Mouse (Mus musculus) left cerebral cortex, postnatal 14 days (tissue): ENCODE results near the gene Entpd7. TPM values are rescaled to one million over a fixed set of nuclear protein-coding genes. Genes with fewer than 3 reads are reported as not detected.
A peak's percentile ranks its signal among the peaks of the same experiment; 100 is the strongest.

Experiments
- DNase-seq, 2 experiments: peaks; one replicate each; pipeline ENCODE4 v3.0.0; 2021 to 2022; ENCODE audit warnings: low spot score in 2 of 2, mixed read lengths in 1 of 2
- intact Hi-C: fragments of 180-260 bp; cut with DNase I; formaldehyde crosslinking; loops from one replicate; pipeline ENCODE4 v1.15.1; 2025
- long read RNA-seq, 2 experiments: library from polyadenylated mRNA; stranded (forward); transcript quantifications; one replicate each; pipeline ENCODE4 v2.0.0; 2021
- total RNA-seq, 2 experiments: library from RNA; stranded (reverse); gene quantifications; 2 replicates each; pipeline ENCODE4 v1.2.3; 2021

Gene Entpd7
- total RNA-seq = 10 to 100 TPM; 24.0 to 25.6 TPM
- long read RNA-seq, experiment 1, full-length matches to known transcripts = 1 of 4 reads
- long read RNA-seq, experiment 1, partial matches to known transcripts = 0 of 4 reads
- long read RNA-seq, experiment 1, other reads (novel, unspliced or antisense) = 3 of 4 reads
- long read RNA-seq, experiment 2, full-length matches to known transcripts = 4 of 8 reads
- long read RNA-seq, experiment 2, partial matches to known transcripts = 0 of 8 reads
- long read RNA-seq, experiment 2, other reads (novel, unspliced or antisense) = 4 of 8 reads

DNA sequence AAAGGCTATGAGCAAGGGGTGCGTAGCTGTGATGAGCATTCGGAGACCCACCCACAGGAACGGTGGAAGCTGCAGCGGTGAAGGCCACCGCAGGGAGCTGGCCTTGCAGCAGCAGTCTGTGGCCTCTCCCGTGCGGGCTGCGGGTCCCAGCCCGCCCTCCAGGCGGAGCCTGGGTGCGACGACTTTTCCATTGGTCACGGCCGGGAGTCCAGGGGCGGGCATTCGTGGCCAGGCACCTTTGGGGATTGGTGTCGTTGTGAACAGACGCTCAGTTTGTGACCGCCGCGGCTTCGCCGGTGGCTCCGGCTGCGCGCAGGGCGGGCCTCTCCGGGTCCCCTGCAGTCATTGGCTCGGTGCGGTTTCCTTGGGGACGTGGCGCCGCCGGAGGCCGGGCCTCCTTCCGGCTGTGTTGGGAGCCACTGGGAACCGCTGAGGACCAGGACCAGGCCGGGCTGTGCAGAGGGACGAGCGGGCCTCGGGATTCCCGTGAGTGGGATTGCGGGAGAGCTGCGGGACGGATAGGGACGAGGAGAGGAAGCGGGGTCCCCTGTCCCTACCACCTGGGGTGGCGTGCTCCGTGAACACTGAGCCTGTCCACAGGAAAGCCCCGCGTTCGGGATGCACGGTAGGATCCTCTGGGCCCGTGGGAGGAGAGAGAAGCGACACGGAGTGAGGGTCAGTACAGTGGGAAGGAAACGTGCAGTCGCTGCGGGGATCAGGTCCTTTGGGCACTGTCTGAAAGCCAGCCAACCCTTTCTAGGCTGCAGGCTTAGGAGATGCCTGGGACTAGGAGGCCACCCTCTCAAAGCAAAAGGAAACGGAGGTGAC is at the start of gene Entpd7:
Gene Entpd7, plus strand, starts transcription at position 254 of the 828 bp plus-strand sequence.
- peak; percentile 98 for DNase-seq
- intact Hi-C loops = no loop called here

DNA sequence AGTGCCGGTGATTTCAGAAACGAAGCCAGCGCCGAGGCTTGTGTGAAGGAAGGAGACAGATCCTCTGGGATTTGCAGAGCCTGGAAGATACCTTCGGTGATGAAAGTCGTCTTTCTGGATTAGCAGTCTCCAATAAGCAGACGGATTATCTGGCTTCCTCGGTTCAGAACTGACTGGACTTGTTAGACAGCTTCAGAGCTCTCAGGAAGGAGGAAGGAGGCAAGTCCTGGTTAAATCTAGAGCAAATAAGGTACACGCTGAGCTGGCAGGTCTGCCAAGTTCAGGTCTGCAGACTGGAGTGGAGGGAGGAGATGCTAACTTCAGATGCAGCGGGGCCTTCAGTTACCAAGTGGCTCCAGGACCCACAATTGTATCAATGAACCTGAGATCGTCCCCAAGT is 47.6 kb upstream of the Entpd7 start:
- intact Hi-C loops = no loop called here
- DNase-seq = no peak

DNA sequence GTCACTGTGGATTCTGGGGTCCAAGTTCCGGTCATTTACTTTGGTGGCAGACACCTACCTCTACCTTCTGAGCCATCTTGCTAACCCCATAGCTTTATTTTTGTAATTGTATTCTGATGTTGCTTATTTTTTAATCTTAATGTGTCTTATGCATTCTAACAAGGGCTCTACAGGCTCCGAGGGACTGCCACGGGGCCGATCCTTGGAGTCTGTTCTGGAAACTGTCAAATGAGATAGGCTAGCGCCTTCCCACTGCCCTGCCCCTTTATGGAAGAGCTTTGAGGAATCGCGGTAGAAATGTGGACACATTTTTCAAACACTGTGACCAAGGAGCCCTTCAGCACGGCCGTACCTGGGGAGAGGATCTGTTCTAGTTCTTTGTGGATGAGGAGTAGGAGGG is 46.6 kb upstream of the Entpd7 start:
- DNase-seq = no peak
- intact Hi-C loops = no loop called here

DNA sequence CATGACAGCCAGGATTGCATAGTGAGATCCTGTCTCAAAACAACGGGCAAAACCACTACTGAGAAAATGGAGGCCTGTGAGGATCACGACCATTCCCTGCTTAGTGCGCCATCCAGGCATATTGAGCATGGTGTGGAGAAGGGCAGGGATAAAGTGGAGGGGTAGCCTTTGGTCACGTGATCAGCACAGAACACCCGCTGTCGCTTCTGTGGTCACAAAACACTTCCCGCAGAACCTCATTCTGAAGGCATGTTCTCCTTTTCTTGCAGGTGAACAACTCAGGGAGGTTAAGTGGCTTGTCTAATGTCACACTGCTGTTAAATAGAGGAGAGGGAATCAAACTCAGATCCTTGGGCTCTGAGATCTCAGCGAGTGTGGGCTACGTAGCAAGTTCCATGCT is 44.0 kb upstream of the Entpd7 start:
- no peak for DNase-seq
- intact Hi-C loops = no loop called here

DNA sequence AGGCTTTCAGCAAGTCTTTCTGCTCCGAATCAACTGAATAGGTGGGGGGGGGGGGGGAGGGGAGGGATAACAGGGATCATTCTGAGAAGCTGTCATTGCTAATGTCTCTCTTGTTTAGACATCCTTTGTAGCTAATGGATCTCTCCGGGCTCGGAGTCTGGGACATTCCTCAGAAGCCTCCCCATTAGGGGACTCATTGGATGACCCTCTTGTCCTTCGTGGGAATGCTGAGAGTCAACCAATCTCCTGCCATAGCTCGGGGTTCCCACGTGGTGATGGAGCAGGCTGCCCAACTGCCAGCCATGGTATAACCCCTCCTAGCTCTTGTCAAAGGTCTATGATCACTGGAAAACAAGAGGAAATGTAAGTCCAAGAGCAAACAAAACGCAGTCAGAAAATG is 42.6 kb upstream of the Entpd7 start:
- no peak for DNase-seq

DNA sequence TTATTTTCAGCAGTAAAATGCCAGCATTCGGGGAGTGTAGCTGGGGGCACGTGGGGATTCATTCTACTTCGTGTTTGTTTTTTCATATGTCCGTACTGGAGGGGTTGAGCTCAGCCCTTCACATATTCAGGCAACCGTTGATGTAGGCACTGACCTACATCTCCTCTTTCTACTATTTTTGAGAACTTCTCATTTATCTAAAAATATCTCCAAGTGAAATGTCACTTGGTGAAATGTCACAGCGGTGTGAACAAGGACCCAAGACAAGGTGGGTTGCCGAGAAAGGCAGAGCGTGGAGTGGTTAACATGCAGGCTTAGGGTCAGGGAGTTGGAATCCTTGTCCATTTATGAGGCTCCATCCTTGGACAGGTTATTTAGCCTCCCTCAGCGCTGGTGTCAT is 42.2 kb upstream of the Entpd7 start:
- intact Hi-C loops = no loop called here
- DNase-seq = no peak

More for the DNA sequence above, 42.6 kb upstream of the Entpd7 start:
- intact Hi-C loops = no loop called here

DNA sequence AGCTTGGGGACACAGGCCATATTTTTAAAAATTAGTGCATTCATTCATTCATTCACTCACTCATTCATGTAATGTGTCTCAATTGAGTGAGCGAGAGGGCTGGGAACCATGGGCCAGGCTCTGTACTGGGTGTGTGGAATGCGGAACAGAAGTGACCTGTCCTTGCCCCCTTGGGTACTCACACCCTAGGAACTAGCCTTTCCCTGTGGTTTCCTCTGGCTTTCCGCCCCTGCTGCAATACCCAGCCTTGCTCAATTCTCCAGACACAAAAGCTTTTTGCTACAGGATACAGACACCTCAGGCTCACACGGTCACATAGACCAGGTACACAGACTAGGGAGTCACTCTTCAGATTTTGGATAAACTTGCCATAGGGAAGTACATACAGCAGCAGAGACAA is 41.1 kb upstream of the Entpd7 start:
- DNase-seq = no peak
- intact Hi-C loops = no loop called here

DNA sequence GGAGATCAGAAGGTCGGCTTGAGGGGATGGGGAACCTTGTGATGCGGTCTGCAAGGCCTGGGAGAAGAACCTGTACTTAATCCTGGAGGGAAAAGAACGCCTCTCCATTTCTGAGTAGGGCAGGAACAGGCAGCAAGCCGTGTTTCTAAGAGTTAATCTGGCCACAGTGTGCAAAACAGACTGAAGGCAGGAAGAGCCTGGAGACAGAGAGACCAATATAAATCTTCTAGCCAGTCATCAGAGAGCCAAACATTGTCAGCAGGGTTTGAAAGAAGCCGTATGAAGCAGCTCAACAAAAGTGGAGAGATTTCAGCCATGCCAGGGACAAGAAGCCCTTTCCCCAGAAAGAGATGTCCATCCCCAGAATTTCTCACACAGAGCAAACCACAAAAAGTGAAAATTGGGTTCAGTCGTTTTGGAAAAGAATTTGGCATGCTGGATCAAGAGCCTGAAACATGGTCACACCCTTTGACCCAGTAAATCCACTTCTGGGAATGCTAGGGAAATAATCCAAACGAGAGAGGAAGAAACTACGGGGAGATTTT is 38.2 kb upstream of the Entpd7 start:
- no peak for DNase-seq
- intact Hi-C loops = no loop called here

DNA sequence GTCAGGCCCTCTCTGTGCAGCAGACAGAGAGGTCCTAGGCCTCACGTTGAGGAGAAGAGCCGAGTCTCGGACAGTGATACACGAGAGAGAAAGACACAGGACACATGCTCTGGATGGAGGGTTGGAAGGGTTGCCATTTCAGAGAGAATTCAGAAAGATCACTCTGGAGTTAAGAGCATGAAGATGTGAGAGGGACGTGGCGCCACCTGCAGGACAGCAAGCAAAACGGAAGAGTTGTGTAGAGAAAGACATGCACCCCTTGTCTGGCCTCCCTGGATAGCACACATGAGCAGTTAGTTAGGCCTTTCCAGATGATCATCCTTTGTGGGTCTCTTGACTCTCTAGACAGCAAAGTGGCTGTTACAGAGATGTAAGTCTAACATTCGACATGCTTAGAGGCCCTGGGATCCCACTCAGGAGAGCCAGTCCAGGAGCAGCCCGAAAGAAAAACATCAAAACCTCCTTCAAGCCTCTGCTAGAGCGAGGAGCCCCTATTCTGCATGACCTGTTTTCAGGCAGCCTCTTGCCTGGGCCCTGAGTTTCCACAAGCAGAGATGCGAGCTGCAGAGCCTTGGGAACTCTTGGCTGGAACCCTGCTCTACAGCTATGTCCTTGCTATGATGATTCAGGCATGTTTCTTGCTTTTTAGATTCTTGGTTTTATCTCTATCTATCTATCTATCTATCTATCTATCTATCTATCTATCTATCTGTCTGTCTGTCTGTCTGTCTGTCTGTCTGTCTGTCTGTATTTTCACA is 33.6 kb upstream of the Entpd7 start:
- DNase-seq = peak; percentile 69 to 81
- intact Hi-C loops = no loop called here

DNA sequence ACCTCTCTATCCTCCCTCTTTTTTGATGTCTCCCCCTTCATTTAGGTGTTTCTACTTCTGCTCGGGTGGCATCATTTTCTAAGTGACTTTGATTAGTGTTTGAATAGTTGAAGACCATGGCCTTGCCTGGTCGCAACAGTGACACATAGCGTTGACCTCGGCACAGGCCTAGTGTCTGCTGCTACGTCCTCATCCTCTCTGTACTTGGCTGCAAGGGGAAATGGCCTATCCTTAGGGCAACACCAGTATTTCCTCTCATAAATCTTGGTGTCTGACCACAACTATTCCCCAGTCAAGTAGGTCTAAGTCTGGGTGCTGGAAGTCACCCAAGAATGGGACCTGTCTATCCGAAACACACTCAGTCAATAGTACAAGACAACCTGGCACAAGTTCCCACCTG is 29.8 kb upstream of the Entpd7 start:
- intact Hi-C loops = no loop called here
- no peak for DNase-seq

DNA sequence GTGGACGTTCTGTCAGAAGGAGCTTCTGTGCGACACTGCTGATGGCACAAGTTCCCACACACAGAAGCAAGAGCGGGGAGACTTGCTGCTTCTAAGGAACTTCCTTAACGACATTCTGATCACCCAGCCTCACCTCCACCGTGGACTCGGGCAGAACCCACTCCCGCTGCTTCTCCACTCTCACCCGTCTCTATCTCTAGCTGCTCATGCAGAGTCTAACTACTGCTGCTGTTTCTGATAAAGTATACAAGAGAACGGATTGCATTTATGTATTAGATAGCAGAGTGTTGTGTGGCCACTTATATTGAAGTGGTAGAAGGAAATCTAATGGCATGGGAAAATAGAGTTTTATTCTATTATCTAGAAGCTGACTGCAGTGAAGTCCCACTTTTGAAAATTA is 28.7 kb upstream of the Entpd7 start:
- intact Hi-C loops = no loop called here
- no peak for DNase-seq

DNA sequence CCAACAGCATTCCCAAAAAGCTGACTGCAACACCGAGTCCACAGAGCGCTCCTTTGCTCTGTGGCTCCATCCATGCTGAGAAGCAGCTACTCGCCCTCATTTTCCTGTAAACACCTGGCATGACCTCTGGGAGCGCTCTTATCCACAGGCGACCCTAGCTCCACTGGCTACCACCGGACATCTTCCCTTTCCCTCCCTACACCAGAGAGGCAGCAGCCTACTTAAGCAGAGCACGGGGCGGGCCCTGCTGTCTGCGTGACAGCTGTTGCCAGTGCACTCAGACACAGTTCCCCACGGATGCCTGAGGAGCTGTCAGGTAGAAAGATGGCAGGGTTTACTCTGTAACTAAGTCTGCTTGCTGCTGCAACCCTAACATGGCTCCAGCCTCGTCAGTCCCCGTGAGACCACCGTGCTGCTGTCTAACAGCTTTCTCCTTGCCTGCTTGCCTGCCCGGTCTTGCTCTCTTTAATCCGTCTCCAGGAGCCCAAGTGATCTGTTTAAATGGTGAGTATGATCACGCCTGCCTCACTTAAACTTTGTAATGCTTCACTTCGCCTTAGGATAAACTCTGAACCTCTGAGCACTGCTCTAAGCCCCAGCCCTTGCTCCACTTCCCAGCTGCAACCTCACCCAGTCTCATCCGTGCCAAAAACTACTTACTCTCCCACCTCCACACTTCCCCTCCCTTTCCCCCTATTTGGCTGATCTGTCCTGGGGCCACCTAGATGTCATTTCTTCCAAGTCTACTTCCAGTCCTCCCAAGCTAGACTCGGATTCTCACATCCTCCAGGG is 27.1 kb upstream of the Entpd7 start:
- no peak for DNase-seq
- intact Hi-C loops = no loop called here

DNA sequence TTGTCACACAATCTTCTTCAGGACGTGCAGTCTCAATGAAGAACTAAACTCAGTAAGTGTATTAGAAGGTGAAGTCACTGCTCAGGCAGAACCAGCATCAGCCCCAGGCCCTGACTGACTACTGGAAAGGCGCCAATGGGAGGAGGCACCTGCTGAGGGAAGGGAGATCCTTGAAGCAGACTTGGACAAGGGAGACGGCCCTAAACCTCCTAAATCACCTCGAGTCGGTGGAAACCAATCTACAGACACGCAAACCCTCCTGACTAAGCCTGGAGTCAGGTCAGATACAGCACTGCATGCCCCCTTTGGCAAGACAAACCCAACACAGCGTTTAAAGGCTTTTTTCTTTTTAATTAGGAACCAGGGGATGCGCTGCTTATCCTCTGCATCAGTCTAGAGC is 26.0 kb upstream of the Entpd7 start:
- no peak for DNase-seq
- intact Hi-C loops = no loop called here

DNA sequence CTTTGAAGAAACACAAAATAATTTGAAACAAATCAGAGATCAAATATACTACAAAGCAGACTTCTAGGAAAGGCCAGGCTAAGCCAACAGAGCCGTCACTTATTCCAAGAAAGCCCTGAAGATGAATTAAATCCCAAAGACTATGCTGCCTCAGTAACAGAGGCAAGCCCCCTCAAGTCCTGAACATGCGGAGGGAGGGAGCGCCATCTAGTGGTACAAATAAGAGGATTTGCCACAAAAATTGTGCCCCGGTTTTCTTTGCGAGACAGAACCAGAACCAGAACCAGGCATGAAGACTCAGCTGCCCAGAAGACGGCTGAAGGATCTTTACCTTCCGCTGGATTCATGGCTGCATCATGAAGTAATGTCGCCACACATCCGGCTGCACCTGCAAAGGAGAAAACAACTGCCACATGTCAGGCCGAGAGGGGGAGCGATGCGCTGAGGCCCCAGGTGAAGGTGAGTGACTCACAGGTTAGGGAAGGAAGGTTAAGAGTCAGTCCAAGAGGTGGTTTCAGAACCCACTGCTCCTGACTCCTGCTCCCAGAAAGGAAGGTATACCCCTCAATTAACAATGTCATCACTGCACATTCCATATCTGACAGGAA is 23.9 kb upstream of the Entpd7 start:
- intact Hi-C loops = loop anchor here (2.0 to 5.0 kb wide), 2 partner anchors 33 to 135 kb away; no protein-coding TSS in a partner anchor
- DNase-seq = peak; percentile 65 to 69

DNA sequence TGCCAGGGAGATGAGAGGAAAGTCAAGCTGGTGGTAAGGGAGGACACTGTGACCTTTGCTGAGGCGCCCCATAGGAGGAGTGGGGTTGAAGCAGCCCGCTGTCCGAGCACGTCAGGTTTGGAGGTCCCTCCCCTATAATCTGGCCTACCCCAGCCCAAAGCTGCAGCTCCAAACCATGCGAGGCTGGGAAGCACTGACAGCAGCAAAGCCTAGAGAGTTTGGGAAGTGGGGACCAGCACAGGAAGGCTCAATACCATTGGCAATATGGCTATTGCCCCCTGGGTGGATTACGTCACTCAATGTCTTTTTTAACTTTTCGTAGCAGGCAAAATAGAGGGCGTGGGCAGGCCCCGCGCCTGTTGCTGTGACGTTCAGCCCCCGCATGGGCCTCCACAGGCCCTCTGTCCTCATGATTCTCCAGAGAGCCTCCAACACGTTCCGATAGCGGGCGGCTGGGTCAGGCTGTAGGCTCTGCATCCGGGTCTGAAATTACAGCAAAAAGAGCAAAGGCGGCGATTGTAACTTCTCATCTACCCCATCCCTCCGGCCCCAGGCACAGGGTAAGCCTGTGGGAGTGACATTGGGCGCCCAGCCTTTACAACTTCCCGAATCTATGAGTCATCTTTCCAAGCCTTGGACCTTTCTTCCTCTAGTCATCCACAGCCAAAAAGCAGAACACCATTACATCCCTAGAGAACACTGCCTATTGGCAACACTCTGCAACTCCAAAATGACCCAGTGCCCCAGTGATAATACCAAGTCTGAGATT is 22.6 kb upstream of the Entpd7 start:
- no peak for DNase-seq
- intact Hi-C loops = loop anchor here (5.0 kb wide), 1 partner anchor 35 kb away; no protein-coding TSS in a partner anchor

DNA sequence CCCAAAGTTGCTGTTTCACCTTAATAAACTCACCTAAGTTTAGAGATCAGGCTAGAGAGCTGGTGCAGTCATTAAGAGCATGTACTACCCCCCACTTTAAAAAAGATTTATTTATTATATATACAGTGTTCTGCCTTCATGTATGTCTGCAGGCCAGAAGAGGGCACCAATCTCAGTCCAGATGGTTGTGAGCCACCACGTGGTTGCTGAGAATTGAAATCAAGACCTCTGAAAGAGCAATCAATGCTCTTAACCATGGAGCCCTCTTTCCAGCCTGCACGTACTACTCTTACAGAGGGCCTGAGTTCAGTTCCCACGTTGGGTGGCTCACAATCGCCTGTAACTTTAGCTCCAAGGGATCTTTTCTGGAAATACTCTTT is 22.1 kb upstream of the Entpd7 start:
- intact Hi-C loops = loop anchor here (5.0 kb wide), 1 partner anchor 35 kb away; no protein-coding TSS in a partner anchor
- no peak for DNase-seq

DNA sequence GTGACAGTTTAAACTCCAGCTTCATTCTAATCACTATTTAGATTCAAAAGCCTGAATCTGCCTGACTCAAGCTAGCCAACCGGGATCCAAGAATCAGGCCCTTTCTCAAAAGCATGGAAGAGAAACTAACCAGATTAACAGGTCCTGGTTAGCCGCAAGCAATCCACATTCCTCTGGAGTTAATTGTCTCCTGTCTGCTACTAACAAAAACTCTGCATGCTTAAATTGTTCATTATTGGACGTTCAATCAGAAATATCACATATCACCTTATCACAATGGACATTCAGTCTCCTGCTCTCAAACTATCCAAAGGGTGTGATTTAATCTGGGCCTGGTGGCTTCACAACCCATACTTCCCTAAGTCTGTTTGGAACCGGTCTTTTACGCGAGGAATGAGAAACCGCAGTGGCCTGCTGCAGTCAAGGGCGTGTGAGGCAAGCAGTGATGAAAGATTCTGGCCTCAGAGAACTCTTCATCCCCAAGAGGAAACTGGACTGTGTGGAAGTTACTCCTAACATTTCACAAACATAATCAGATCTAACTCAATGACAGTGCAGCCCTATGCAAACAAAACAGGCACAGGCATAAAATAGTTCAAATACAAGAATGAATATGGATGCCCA is 20.2 kb upstream of the Entpd7 start:
- intact Hi-C loops = loop anchor here (5.0 kb wide), 1 partner anchor 37 kb away; no protein-coding TSS in a partner anchor
- no peak for DNase-seq

DNA sequence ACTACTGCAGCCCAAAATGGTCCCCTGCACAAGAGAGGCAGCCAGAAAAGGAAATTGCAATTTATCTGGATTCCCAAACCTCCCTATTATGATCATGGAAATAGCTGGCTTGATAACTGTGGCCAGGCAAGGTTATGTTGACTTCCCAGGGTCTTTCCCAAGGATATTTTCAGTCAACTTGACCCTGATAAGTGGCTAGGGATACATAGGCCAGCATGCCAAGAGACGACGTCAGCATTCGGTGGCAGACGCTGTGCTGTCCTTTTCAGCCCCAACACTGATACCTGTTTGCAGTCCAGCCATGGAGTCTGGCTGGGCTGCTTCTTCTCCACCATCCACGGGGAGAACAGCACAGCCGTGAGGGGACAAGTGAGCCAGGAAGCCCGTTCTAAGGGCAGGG is 18.4 kb upstream of the Entpd7 start:
- DNase-seq = no peak
- intact Hi-C loops = no loop called here
